Mouse (Mus musculus) gastrocnemius, adult 8-10 months (tissue): ENCODE data around the gene Fstl4. TPM values are rescaled to one million over a fixed set of nuclear protein-coding genes. Genes with fewer than 3 reads are reported as not detected.

Source experiments
- DNase-seq, 2 experiments: peaks; one replicate each; pipeline ENCODE4 v3.0.0; 2022; ENCODE audit warnings: low spot score in 2 of 2
- total RNA-seq, 4 experiments: library from RNA; stranded (reverse); gene quantifications; 2 replicates each; pipeline ENCODE4 v1.2.4; 2022

Gene Fstl4
- total RNA-seq, 4 experiments from 2014 or later, result not detected

GRCm38 (mm10) chr11:52767921-52768320 lies 3.5 kb downstream of the Fstl4 start:
- DNase-seq, result no peak

GRCm38 (mm10) chr11:52773073-52773472 lies 8.6 kb downstream of the Fstl4 start:
- DNase-seq, result no peak

GRCm38 (mm10) chr11:52775291-52775690 lies 10.9 kb downstream of the Fstl4 start:
- no peak for DNase-seq

- DNase-seq, result no peak
These were observed 18.0 kb downstream of the Fstl4 start for GRCm38 (mm10) chr11:52782426-52782825.

- DNase-seq, result no peak
These were observed 29.9 kb downstream of the Fstl4 start for GRCm38 (mm10) chr11:52794331-52794730.

GRCm38 (mm10) chr11:52809542-52809941 lies 45.1 kb downstream of the Fstl4 start:
- no peak for DNase-seq

GRCm38 (mm10) chr11:52816004-52816403 lies 51.6 kb downstream of the Fstl4 start:
- no peak for DNase-seq

GRCm38 (mm10) chr11:52820336-52820905 lies 56.0 kb downstream of the Fstl4 start:
- no peak for DNase-seq

GRCm38 (mm10) chr11:52826591-52826990 lies 62.2 kb downstream of the Fstl4 start:
- DNase-seq, result no peak

GRCm38 (mm10) chr11:52831631-52832310 lies 67.3 kb downstream of the Fstl4 start:
- no peak for DNase-seq

- no peak for DNase-seq
These were observed 67.9 kb downstream of the Fstl4 start for GRCm38 (mm10) chr11:52832311-52832675.

GRCm38 (mm10) chr11:52848691-52849090 lies 84.3 kb downstream of the Fstl4 start:
- DNase-seq, result no peak

- no peak for DNase-seq
These were observed 85.6 kb downstream of the Fstl4 start for GRCm38 (mm10) chr11:52850071-52850470.

GRCm38 (mm10) chr11:52872846-52873512 lies 108.5 kb downstream of the Fstl4 start:
- no peak for DNase-seq

- DNase-seq, result no peak
These were observed 111.7 kb downstream of the Fstl4 start for GRCm38 (mm10) chr11:52875916-52876765.

GRCm38 (mm10) chr11:52877662-52878061 lies 113.2 kb downstream of the Fstl4 start:
- no peak for DNase-seq

- DNase-seq, result no peak
These were observed 115.5 kb downstream of the Fstl4 start for GRCm38 (mm10) chr11:52879958-52880357.

GRCm38 (mm10) chr11:52886559-52887303 lies 122.3 kb downstream of the Fstl4 start:
- no peak for DNase-seq

GRCm38 (mm10) chr11:52888150-52888549 lies 123.7 kb downstream of the Fstl4 start:
- DNase-seq, result no peak

GRCm38 (mm10) chr11:52889527-52889926 lies 125.1 kb downstream of the Fstl4 start:
- no peak for DNase-seq

- no peak for DNase-seq
These were observed 125.7 kb downstream of the Fstl4 start for GRCm38 (mm10) chr11:52890156-52890555.
